ENCODE assay signal across 9 mouse cellular contexts in genomic region chr10:76326304-76327006, GRCm38 (mm10). TPM values are rescaled to one million over a fixed set of nuclear protein-coding genes. Genes with fewer than 3 reads are reported as not detected.
DNase-seq lines count a peak whose midpoint lies in the region; ATAC-seq and TF ChIP-seq lines count a peak whose summit lies in the region.
"Had no signal": no experiment of that assay in that cellular context is flagged by ENCODE, and none has a peak within 500 bp of the region (broad histone marks: within the 10 kb centered on the region; RNA-seq: fewer than 3 reads in every experiment).

No protein-coding gene starts in this region.

- ATAC-seq in hindbrain, embryonic 11.5 days (ENCODE audit: low FRiP score): no peak
- no peak for ATAC-seq in monocyte, adult 5-6 weeks (replicated peaks; ENCODE audit: insufficient number of reproducible peaks, low FRiP score, low TSS enrichment, poor library complexity, severe bottlenecking)
- ATAC-seq in forebrain, embryonic 15.5 days (replicated peaks): no peak

- no peak overlapping the region for H3K4me2 ChIP-seq in hindbrain, embryonic 11.5 days (replicated peaks; ENCODE audit: low read depth, low read length)
- H3K4me2 ChIP-seq in forebrain, embryonic 15.5 days (replicated peaks): no peak overlapping the region
- H3K4me2 ChIP-seq: limb, embryonic 13.5 days had no signal

- no peaks in the 10 kb centered on the region for H3K27me3 ChIP-seq in hindbrain, embryonic 11.5 days (ENCODE audit: control insufficient read depth, insufficient read depth, low read length)
- no peaks in the 10 kb centered on the region for H3K27me3 ChIP-seq in hindbrain, embryonic 10.5 days (ENCODE audit: insufficient read depth, poor library complexity, severe bottlenecking)
- no peaks in the 10 kb centered on the region for H3K27me3 ChIP-seq in forebrain, embryonic 15.5 days
- H3K27me3 ChIP-seq: limb, embryonic 13.5 days had no signal

- no peak overlapping the region for H3K9ac ChIP-seq in hindbrain, embryonic 11.5 days (ENCODE audit: low read depth, low read length)
- no peak overlapping the region for H3K9ac ChIP-seq in ES-E14 (ENCODE audit: insufficient read depth, low read depth, low read length, poor library complexity, severe bottlenecking)
- H3K9ac ChIP-seq in forebrain, embryonic 15.5 days (replicated peaks): no peak overlapping the region
- H3K9ac ChIP-seq: limb, embryonic 13.5 days had no signal

- H3K9me3 ChIP-seq in hindbrain, embryonic 11.5 days (ENCODE audit: control insufficient read depth, low read length): no peaks in the 10 kb centered on the region
- no peaks in the 10 kb centered on the region for H3K9me3 ChIP-seq in hindbrain, embryonic 10.5 days
- H3K9me3 ChIP-seq in ES-E14 (ENCODE audit: control insufficient read depth, insufficient read depth, low read depth, low read length): no peaks in the 10 kb centered on the region
- H3K9me3 ChIP-seq in forebrain, embryonic 15.5 days: no peaks in the 10 kb centered on the region
- H3K9me3 ChIP-seq: limb, embryonic 13.5 days had no signal

- WGBS in hindbrain, embryonic 11.5 days: 78% methylated on average over 6 of the region's 6 CpGs
- WGBS in hindbrain, embryonic 10.5 days: 74% methylated on average over 6 of the region's 6 CpGs
- 69% methylated on average over 6 of the region's 6 CpGs for WGBS in forebrain, embryonic 15.5 days

- H3K27ac ChIP-seq in hindbrain, embryonic 11.5 days (ENCODE audit: low read depth, low read length): no peak overlapping the region
- H3K27ac ChIP-seq in hindbrain, embryonic 10.5 days: no peak overlapping the region
- H3K27ac ChIP-seq in ES-E14 (ENCODE audit: insufficient read depth, low read depth, low read length, poor library complexity, severe bottlenecking): no peak overlapping the region
- H3K27ac ChIP-seq in forebrain, embryonic 15.5 days (replicated peaks): no peak overlapping the region
- H3K27ac ChIP-seq: limb, embryonic 13.5 days had no signal

- no peak overlapping the region for H3K4me3 ChIP-seq in hindbrain, embryonic 11.5 days (ENCODE audit: low read depth, low read length)
- no peak overlapping the region for H3K4me3 ChIP-seq in hindbrain, embryonic 10.5 days
- no peak overlapping the region for H3K4me3 ChIP-seq in ES-E14 (ENCODE audit: insufficient read depth in 1 of 2, low read depth in 1 of 2, low read length in 2 of 2, poor library complexity in 1 of 2, severe bottlenecking in 1 of 2)
- H3K4me3 ChIP-seq in forebrain, embryonic 15.5 days: no peak overlapping the region
- H3K4me3 ChIP-seq: limb, embryonic 13.5 days had no signal

- no peaks in the 10 kb centered on the region for H3K4me1 ChIP-seq in hindbrain, embryonic 11.5 days (replicated peaks; ENCODE audit: control insufficient read depth, insufficient read depth, low read length)
- H3K4me1 ChIP-seq in hindbrain, embryonic 10.5 days (replicated peaks): no peaks in the 10 kb centered on the region
- no peaks in the 10 kb centered on the region for H3K4me1 ChIP-seq in ES-E14 (ENCODE audit: control insufficient read depth in 2 of 2, insufficient read depth in 2 of 2, low read length in 2 of 2, poor library complexity in 1 of 2)
- H3K4me1 ChIP-seq in forebrain, embryonic 15.5 days: no peaks in the 10 kb centered on the region
- H3K4me1 ChIP-seq: limb, embryonic 13.5 days had no signal

- in situ Hi-C loops in ES-E14 (cut with MboI; ENCODE audit: low sequenced_read_pairs in 2 of 2, unreplicated experiment in 2 of 2): no loop called here

- peak; percentile 10 for DNase-seq in hindbrain, embryonic 11.5 days (ENCODE audit: low spot score)
- DNase-seq in hindbrain, embryonic 10.5 days (ENCODE audit: low spot score): no peak
- DNase-seq in 416B (ENCODE audit: low read depth) (peak; percentile 68), ES-E14 (ENCODE audit: low read depth, low spot score) (peak; percentile 30)
- DNase-seq in embryo, embryonic 11.5 days (ENCODE audit: low read depth, low spot score): peak; percentile 8
- peak; percentile 56 for DNase-seq in lung, postnatal 14 days

- no peaks in the 10 kb centered on the region for H3K36me3 ChIP-seq in hindbrain, embryonic 11.5 days (ENCODE audit: control insufficient read depth, insufficient read depth, low read length)
- H3K36me3 ChIP-seq in hindbrain, embryonic 10.5 days: no peaks in the 10 kb centered on the region
- H3K36me3 ChIP-seq in ES-E14 (ENCODE audit: control insufficient read depth, insufficient read depth, low read length, poor library complexity, severe bottlenecking): no peaks in the 10 kb centered on the region
- peaks cover 2% of the 10 kb centered on the region; the same call in 1 of the 2 replicates for H3K36me3 ChIP-seq in forebrain, embryonic 15.5 days

TF ChIP-seq in ES-E14, 5 proteins besides CTCF, POLR2A, EP300 and RAD21:
- TF ChIP-seq CHD2 (IDR thresholded peaks at IDR 0.05; ENCODE audit: low read depth, low read length) (no peak), ZNF384 (IDR thresholded peaks at IDR 0.05; ENCODE audit: low read depth, low read length) (peak; percentile 94)
TF ChIP-seq in ES-E14: peak in this region for 1.

RNA-seq across cellular contexts. Expression of gene Dip2a, which starts 18.6 kb away (rescaled TPM):
- polyA plus RNA-seq in hindbrain, embryonic 11.5 days (2014; fragmentation: Nextera tagmentation; extraction: Ambion mirVana): 4.1 and 7.1 TPM in 2 replicates
- polyA plus RNA-seq in hindbrain, embryonic 10.5 days (2016; fragmentation: Nextera tagmentation; extraction: Ambion mirVana): 6.0 and 8.2 TPM in 2 replicates
- total RNA-seq in ES-E14 (2012; rRNA removed): 9.0 and 9.6 TPM in 2 replicates
- 5.5 to 8.2 TPM (median 6.8 TPM) in 3 replicates for total RNA-seq in monocyte, adult 5-6 weeks (2017)
- polyA plus RNA-seq in forebrain, embryonic 15.5 days (2015; fragmentation: Nextera tagmentation; extraction: Ambion mirVana): 13.4 and 16.4 TPM in 2 replicates
